Mouse (Mus musculus): ENCODE data around the gene Lztfl1. TPM values are rescaled to one million over a fixed set of nuclear protein-coding genes. Genes with fewer than 3 reads are reported as not detected.

Lztfl1 gene
- polyA plus RNA-seq (2014; fragmentation: Nextera tagmentation; extraction: Ambion mirVana) = 43.4 and 47.0 TPM in 2 replicates

GRCm38 (mm10) chr9:123717186-123718008 is at the start of gene Lztfl1:
Lztfl1 (minus strand) TSS chr9:123717697.
- H3K36me3 ChIP-seq (ENCODE audit: control insufficient read depth, insufficient read depth, low read length) = no peaks in the 10 kb centered on the region
- no peak within 1 kb of the TSS for H3K27ac ChIP-seq (replicated peaks; ENCODE audit: low read depth, low read length)
- H3K4me2 ChIP-seq (ENCODE audit: low read depth, severe bottlenecking) = peak within 1 kb of the TSS; percentile 61
- no peaks in the 10 kb centered on the region for H3K4me1 ChIP-seq (ENCODE audit: control insufficient read depth, insufficient read depth, low read length)
- peak within 1 kb of the TSS; percentile 77 for H3K9ac ChIP-seq (ENCODE audit: low read length)
- no peaks in the 10 kb centered on the region for H3K27me3 ChIP-seq (ENCODE audit: control insufficient read depth, insufficient read depth, low read length)
- no peaks in the 10 kb centered on the region for H3K9me3 ChIP-seq (ENCODE audit: control insufficient read depth, low read length)
- peak within 1 kb of the TSS; percentile 83 for H3K4me3 ChIP-seq (ENCODE audit: low read depth, low read length)
- DNase-seq (ENCODE audit: low spot score) (peak; percentile 96), ATAC-seq (ENCODE audit: insufficient number of reproducible peaks, low FRiP score, low TSS enrichment, low read depth) (peak; percentile 99)
- WGBS = under 1% methylated on average over 55 of the region's 55 CpGs

GRCm38 (mm10) chr9:123766996-123767395 is 49.5 kb upstream of the Lztfl1 start:
- no peak overlapping the region for H3K27ac ChIP-seq (replicated peaks; ENCODE audit: low read depth, low read length)
- H3K27me3 ChIP-seq (ENCODE audit: control insufficient read depth, insufficient read depth, low read length) = no peaks in the 10 kb centered on the region
- H3K4me2 ChIP-seq (ENCODE audit: low read depth, severe bottlenecking) = no peak overlapping the region
- ATAC-seq (ENCODE audit: insufficient number of reproducible peaks, low FRiP score, low TSS enrichment, low read depth) (no peak), DNase-seq (ENCODE audit: low spot score) (no peak)
- H3K4me3 ChIP-seq (ENCODE audit: low read depth, low read length) = no peak overlapping the region
- 79% methylated on average over 3 of the region's 3 CpGs for WGBS
- no peaks in the 10 kb centered on the region for H3K36me3 ChIP-seq (ENCODE audit: control insufficient read depth, insufficient read depth, low read length)
- H3K4me1 ChIP-seq (ENCODE audit: control insufficient read depth, insufficient read depth, low read length) = no peaks in the 10 kb centered on the region
- H3K9me3 ChIP-seq (ENCODE audit: control insufficient read depth, low read length) = no peaks in the 10 kb centered on the region
- no peak overlapping the region for H3K9ac ChIP-seq (ENCODE audit: low read length)

DNA sequence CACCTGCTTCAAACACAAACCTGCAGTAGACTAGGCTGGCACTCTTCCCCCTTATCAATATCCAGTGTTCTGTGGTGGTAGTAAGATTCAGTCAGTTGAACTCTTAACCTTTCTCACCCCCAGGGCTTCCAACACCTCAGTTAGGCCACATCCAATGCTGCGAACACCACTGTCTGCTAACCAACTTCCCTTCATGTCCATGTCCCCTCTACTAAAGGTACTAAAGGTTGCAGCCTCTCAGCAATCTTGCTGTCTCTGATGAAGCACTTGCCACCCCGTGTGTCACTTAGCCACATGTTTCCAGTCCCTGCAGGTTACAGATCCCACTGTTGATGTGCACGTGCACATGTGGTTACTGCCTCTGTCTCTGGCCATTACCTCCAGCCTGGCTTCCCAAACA is 46.3 kb upstream of the Lztfl1 start:
- Histone ChIP-seq H3K9me3 (ENCODE audit: control insufficient read depth, low read length) (no peaks in the 10 kb centered on the region), H3K4me2 (ENCODE audit: low read depth, severe bottlenecking) (no peak overlapping the region), H3K4me3 (ENCODE audit: low read depth, low read length) (no peak overlapping the region), H3K27ac (replicated peaks; ENCODE audit: low read depth, low read length) (no peak overlapping the region), H3K36me3 (ENCODE audit: control insufficient read depth, insufficient read depth, low read length) (no peaks in the 10 kb centered on the region), H3K4me1 (ENCODE audit: control insufficient read depth, insufficient read depth, low read length) (no peaks in the 10 kb centered on the region), H3K9ac (ENCODE audit: low read length) (no peak overlapping the region), H3K27me3 (ENCODE audit: control insufficient read depth, insufficient read depth, low read length) (no peaks in the 10 kb centered on the region)
- DNase-seq (ENCODE audit: low spot score) (no peak), ATAC-seq (ENCODE audit: insufficient number of reproducible peaks, low FRiP score, low TSS enrichment, low read depth) (no peak)
- WGBS = 72% methylated on average over 3 of the region's 3 CpGs

- H3K27ac ChIP-seq (replicated peaks; ENCODE audit: low read depth, low read length) = no peak overlapping the region
- H3K4me1 ChIP-seq (ENCODE audit: control insufficient read depth, insufficient read depth, low read length) = no peaks in the 10 kb centered on the region
- ATAC-seq (ENCODE audit: insufficient number of reproducible peaks, low FRiP score, low TSS enrichment, low read depth) (no peak), DNase-seq (ENCODE audit: low spot score) (no peak)
- no peak overlapping the region for H3K4me3 ChIP-seq (ENCODE audit: low read depth, low read length)
- H3K27me3 ChIP-seq (ENCODE audit: control insufficient read depth, insufficient read depth, low read length) = no peaks in the 10 kb centered on the region
- H3K9me3 ChIP-seq (ENCODE audit: control insufficient read depth, low read length) = no peaks in the 10 kb centered on the region
- 87% methylated on average over 4 of the region's 4 CpGs for WGBS
- no peak overlapping the region for H3K9ac ChIP-seq (ENCODE audit: low read length)
- H3K4me2 ChIP-seq (ENCODE audit: low read depth, severe bottlenecking) = no peak overlapping the region
- no peaks in the 10 kb centered on the region for H3K36me3 ChIP-seq (ENCODE audit: control insufficient read depth, insufficient read depth, low read length)
These were observed 45.4 kb upstream of the Lztfl1 start for GRCm38 (mm10) chr9:123762886-123763285.

GRCm38 (mm10) chr9:123760806-123761205 is 43.3 kb upstream of the Lztfl1 start:
- 89% methylated on average over 3 of the region's 3 CpGs for WGBS

DNA sequence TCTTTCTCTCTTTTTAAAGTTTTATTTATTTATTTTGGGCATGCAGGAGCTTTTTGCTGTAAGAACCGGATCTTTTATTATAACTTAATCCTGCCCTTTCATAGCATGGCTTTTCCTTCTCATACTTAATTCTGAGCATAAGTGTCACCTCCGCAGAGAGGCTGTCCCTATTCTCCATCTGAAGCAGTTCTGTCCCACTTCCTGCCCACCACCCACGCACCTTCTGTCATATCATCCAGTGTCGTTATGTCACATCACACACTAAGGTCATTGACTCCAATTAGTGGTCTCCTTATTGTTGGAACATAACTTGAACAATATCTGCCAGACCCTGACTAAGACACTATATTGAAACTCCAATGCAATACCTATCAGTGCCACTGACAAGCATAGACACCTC is 41.1 kb upstream of the Lztfl1 start:
- 76% methylated on average over 4 of the region's 4 CpGs for WGBS
- no peak overlapping the region for H3K27ac ChIP-seq (replicated peaks; ENCODE audit: low read depth, low read length)
- no peak overlapping the region for H3K9ac ChIP-seq (ENCODE audit: low read length)
- H3K4me3 ChIP-seq (ENCODE audit: low read depth, low read length) = no peak overlapping the region
- no peaks in the 10 kb centered on the region for H3K27me3 ChIP-seq (ENCODE audit: control insufficient read depth, insufficient read depth, low read length)
- no peaks in the 10 kb centered on the region for H3K36me3 ChIP-seq (ENCODE audit: control insufficient read depth, insufficient read depth, low read length)
- no peak for ATAC-seq (ENCODE audit: insufficient number of reproducible peaks, low FRiP score, low TSS enrichment, low read depth)
- no peaks in the 10 kb centered on the region for H3K4me1 ChIP-seq (ENCODE audit: control insufficient read depth, insufficient read depth, low read length)
- DNase-seq (ENCODE audit: low spot score) = no peak
- H3K9me3 ChIP-seq (ENCODE audit: control insufficient read depth, low read length) = no peaks in the 10 kb centered on the region
- H3K4me2 ChIP-seq (ENCODE audit: low read depth, severe bottlenecking) = no peak overlapping the region

More at GRCm38 (mm10) chr9:123760806-123761205, 43.3 kb upstream of the Lztfl1 start:
- no peak for DNase-seq (ENCODE audit: low spot score)
- Histone ChIP-seq H3K9ac (ENCODE audit: low read length) (no peak overlapping the region), H3K36me3 (ENCODE audit: control insufficient read depth, insufficient read depth, low read length) (no peaks in the 10 kb centered on the region), H3K4me1 (ENCODE audit: control insufficient read depth, insufficient read depth, low read length) (no peaks in the 10 kb centered on the region), H3K27ac (replicated peaks; ENCODE audit: low read depth, low read length) (no peak overlapping the region), H3K4me3 (ENCODE audit: low read depth, low read length) (no peak overlapping the region), H3K9me3 (ENCODE audit: control insufficient read depth, low read length) (no peaks in the 10 kb centered on the region), H3K27me3 (ENCODE audit: control insufficient read depth, insufficient read depth, low read length) (no peaks in the 10 kb centered on the region), H3K4me2 (ENCODE audit: low read depth, severe bottlenecking) (no peak overlapping the region)
- no peak for ATAC-seq (ENCODE audit: insufficient number of reproducible peaks, low FRiP score, low TSS enrichment, low read depth)

- H3K36me3 ChIP-seq (ENCODE audit: control insufficient read depth, insufficient read depth, low read length) = no peaks in the 10 kb centered on the region
- no peak overlapping the region for H3K4me2 ChIP-seq (ENCODE audit: low read depth, severe bottlenecking)
- 79% methylated on average over 1 of the region's 1 CpGs for WGBS
- no peak overlapping the region for H3K9ac ChIP-seq (ENCODE audit: low read length)
- H3K4me3 ChIP-seq (ENCODE audit: low read depth, low read length) = no peak overlapping the region
- no peak overlapping the region for H3K27ac ChIP-seq (replicated peaks; ENCODE audit: low read depth, low read length)
- no peaks in the 10 kb centered on the region for H3K9me3 ChIP-seq (ENCODE audit: control insufficient read depth, low read length)
- H3K27me3 ChIP-seq (ENCODE audit: control insufficient read depth, insufficient read depth, low read length) = no peaks in the 10 kb centered on the region
- no peak for ATAC-seq (ENCODE audit: insufficient number of reproducible peaks, low FRiP score, low TSS enrichment, low read depth)
- no peak for DNase-seq (ENCODE audit: low spot score)
- no peaks in the 10 kb centered on the region for H3K4me1 ChIP-seq (ENCODE audit: control insufficient read depth, insufficient read depth, low read length)
These were observed 40.7 kb upstream of the Lztfl1 start for GRCm38 (mm10) chr9:123758156-123758555.

GRCm38 (mm10) chr9:123757326-123757725 is 39.8 kb upstream of the Lztfl1 start:
- DNase-seq (ENCODE audit: low spot score) = no peak

More at GRCm38 (mm10) chr9:123757326-123757725, 39.8 kb upstream of the Lztfl1 start:
- no peaks in the 10 kb centered on the region for H3K36me3 ChIP-seq (ENCODE audit: control insufficient read depth, insufficient read depth, low read length)
- no peak for ATAC-seq (ENCODE audit: insufficient number of reproducible peaks, low FRiP score, low TSS enrichment, low read depth)
- 51% methylated on average over 2 of the region's 2 CpGs for WGBS
- no peak overlapping the region for H3K4me3 ChIP-seq (ENCODE audit: low read depth, low read length)
- H3K4me1 ChIP-seq (ENCODE audit: control insufficient read depth, insufficient read depth, low read length) = no peaks in the 10 kb centered on the region
- H3K27me3 ChIP-seq (ENCODE audit: control insufficient read depth, insufficient read depth, low read length) = no peaks in the 10 kb centered on the region
- no peak overlapping the region for H3K9ac ChIP-seq (ENCODE audit: low read length)
- no peak overlapping the region for H3K4me2 ChIP-seq (ENCODE audit: low read depth, severe bottlenecking)
- no peaks in the 10 kb centered on the region for H3K9me3 ChIP-seq (ENCODE audit: control insufficient read depth, low read length)
- H3K27ac ChIP-seq (replicated peaks; ENCODE audit: low read depth, low read length) = no peak overlapping the region

Measured in limb, embryonic 11.5 days (tissue).